Mouse (Mus musculus) forebrain, embryonic 16.5 days (tissue): ENCODE data around the gene Vmn1r45. TPM values are rescaled to one million over a fixed set of nuclear protein-coding genes. Genes with fewer than 3 reads are reported as not detected.

Experiments
- polyA plus RNA-seq: library from polyadenylated mRNA; unstranded; fragments of >200 nt; fragmentation: Nextera tagmentation; extraction: Ambion mirVana; gene quantifications from 2 replicates; pipeline ENCODE4 v1.2.1, GENCODE M21; 2015

Vmn1r45 gene
- polyA plus RNA-seq, 1 experiment from 2014 or later: not detected

Other genes with a start within 250 kb of the Vmn1r45 start
- gene Vmn1r40, start 233.1 kb downstream of the Vmn1r45 start, polyA plus RNA-seq: not detected in 2 replicates
- not detected in 2 replicates for gene Vmn1r41, start 199.8 kb downstream of the Vmn1r45 start, polyA plus RNA-seq
- gene Vmn1r42, start 64.2 kb downstream of the Vmn1r45 start, polyA plus RNA-seq: not detected in 2 replicates
- gene Vmn1r43, start 64.2 kb downstream of the Vmn1r45 start, polyA plus RNA-seq: not detected in 2 replicates
- not detected in 2 replicates for gene Vmn1r44, start 56.9 kb downstream of the Vmn1r45 start, polyA plus RNA-seq
- not detected in 2 replicates for gene Vmn1r46, start 28.7 kb upstream of the Vmn1r45 start, polyA plus RNA-seq
- gene Vmn1r47, start 75.5 kb upstream of the Vmn1r45 start, polyA plus RNA-seq: not detected in 2 replicates
- not detected in 2 replicates for gene Vmn1r48, start 96.2 kb upstream of the Vmn1r45 start, polyA plus RNA-seq
- not detected in 2 replicates for gene Vmn1r49, start 137.9 kb upstream of the Vmn1r45 start, polyA plus RNA-seq
- gene Vmn1r50, start 160.8 kb upstream of the Vmn1r45 start, polyA plus RNA-seq: not detected in 2 replicates
- not detected in 2 replicates for gene Vmn1r51, start 182.0 kb upstream of the Vmn1r45 start, polyA plus RNA-seq
- gene Vmn1r52, start 234.2 kb upstream of the Vmn1r45 start, polyA plus RNA-seq: not detected in 2 replicates